Mouse (Mus musculus): ENCODE measurements at regions not wholly inside any gene's neighbourhood (a gene's known extent, or its start where the extent isn't known, plus 50 kb on each side); places are given as distances from the start of the nearest gene placed in this dataset.
"Not testable (repeated sequence)": the region's sequence is repeated elsewhere in the genome, so short reads cannot be mapped to it uniquely, and the experiment has no call there.

DNA sequence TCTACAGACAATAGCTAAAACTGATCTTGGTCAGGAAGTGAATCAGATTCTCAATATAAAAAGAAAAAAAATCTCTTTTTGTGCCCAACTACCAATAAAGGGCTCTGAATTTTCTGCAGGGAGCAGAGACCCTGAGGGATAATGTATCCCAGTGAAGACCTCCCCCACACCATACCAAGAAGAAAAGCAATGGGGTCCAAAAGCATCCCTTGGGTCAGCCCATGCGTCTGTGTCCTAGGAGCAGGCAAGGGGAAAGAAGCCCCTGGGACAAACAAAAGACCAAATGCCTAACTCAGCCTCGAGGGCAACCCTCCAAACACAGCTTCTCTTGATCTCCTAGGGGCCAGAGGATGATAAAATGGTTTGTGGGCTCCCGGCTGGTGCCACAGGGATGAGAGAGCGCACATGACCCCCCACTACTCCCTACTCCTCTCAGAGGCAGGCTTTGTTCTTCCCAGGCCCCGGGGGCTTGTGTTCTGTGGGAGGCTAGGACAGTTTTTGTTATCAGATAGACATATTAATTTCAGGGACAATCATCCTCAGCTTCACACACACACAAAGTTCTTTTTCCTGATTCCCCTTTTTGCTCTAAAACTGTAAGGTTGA lies 172.0 kb upstream of the Slc25a13 start:
- DNase-seq (ENCODE audit: low read depth), result no peak

DNA sequence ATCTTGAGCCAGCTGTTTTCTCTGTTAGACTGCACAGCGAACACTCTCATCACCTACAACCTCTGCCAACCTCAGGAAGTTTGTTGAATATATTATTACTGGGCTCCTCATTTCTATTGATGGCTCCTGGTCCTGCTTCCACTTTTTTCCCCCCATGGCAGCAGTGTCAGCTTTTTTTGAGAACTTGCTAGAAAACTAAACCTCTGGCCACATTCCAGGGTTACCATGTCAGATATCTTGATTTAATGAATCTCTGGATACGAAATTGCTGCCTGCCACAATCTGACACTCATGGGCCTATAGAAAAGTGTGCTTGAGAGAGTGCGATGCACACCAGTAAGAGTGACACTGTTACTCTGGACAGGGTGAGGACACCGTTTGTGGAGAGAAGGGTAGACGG lies 170.6 kb upstream of the Slc25a13 start:
- no peak for DNase-seq (ENCODE audit: low read depth)

DNA sequence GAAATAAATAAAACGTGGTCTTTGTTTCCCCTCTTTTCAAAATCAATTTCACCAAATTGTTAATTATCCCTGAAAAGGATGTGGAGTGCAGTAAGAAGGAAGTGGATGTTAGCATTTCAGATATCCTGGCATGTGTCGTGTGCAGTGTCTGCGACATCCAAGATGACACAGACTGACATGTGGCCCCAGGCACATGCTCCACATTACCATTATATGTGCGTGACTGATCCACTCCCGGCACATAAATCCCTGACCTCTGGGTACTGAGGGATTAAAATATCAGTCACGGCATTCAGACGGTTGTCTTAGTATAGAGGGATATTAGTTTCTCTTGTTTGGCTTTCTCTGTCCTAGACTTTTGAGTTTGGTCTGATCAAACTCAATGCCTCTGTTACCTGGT lies 168.0 kb upstream of the Slc25a13 start:
- DNase-seq (ENCODE audit: low read depth), result no peak

- DNase-seq (ENCODE audit: low read depth), result no peak
Observed at GRCm38 (mm10) chr6:6384441-6384840, 167.5 kb upstream of the Slc25a13 start.

DNA sequence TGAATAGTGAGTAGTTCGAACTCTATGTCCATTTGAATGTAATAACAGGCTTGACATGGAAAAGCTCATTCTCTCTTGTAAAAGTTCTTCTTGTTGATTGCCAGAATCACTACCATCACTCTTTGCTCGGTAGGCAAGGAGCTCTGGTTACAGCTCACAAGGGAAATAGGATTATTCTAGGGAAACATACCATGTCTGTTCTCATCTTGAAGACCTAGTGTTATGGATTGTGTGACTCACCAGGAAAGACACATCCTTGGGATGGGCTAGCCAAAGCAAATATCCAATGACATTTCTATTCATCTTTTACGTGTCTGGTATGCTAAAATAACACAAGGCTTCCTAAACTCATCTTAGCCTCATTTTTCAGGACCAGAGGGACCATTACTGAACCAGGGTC lies 155.4 kb upstream of the Slc25a13 start:
- no peak for DNase-seq (ENCODE audit: low read depth)

GRCm38 (mm10) chr6:6371444-6372093 lies 154.6 kb upstream of the Slc25a13 start:
- no peak for DNase-seq (ENCODE audit: low read depth)

DNA sequence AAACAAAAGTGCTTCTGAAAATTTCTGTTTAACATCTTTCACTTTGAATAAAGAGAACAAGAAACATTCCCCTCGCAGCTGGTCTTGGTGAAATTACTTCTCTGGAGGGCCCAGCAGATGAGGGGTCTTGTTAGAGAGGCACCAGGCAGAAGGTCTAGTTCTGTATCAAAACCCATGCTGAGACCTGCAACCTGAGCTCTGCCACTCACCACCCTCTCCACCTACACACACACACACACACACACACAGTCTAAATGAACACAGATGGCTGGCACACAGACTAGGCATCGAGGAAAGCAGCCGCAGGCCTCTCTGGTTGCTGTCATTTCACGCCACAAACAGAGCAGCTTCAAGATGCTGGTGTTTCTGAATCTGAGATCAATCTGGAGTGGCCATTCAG lies 147.1 kb upstream of the Slc25a13 start:
- no peak for DNase-seq (ENCODE audit: low read depth)

- DNase-seq (ENCODE audit: low read depth), result no peak
Observed at GRCm38 (mm10) chr6:6362678-6363354, 145.8 kb upstream of the Slc25a13 start.

- DNase-seq (ENCODE audit: low read depth), result not testable (repeated sequence)
Observed at GRCm38 (mm10) chr6:6361181-6361580, 144.2 kb upstream of the Slc25a13 start.

DNA sequence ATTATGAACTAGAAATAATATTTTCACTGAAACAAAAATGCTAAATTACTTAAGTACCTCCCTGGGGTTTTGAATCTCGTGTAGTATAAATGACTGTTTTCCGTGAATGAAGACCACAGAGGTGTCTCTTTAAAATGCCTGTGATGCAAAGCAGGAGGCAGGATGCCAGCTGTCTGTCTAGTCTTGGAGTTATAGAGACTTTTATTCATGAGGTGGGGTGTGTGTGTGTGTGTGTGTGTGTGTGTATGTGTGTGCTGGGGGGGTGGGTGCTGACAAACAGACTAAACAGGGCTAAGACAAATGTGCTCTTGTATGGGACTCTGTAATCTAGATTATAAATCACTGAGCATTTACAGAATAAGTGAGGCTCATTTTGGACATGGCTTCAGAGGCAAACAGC lies 140.5 kb upstream of the Slc25a13 start:
- no peak for DNase-seq (ENCODE audit: low read depth)

- no peak for DNase-seq (ENCODE audit: low read depth)
Observed at GRCm38 (mm10) chr6:6356967-6357366, 140.0 kb upstream of the Slc25a13 start.

DNA sequence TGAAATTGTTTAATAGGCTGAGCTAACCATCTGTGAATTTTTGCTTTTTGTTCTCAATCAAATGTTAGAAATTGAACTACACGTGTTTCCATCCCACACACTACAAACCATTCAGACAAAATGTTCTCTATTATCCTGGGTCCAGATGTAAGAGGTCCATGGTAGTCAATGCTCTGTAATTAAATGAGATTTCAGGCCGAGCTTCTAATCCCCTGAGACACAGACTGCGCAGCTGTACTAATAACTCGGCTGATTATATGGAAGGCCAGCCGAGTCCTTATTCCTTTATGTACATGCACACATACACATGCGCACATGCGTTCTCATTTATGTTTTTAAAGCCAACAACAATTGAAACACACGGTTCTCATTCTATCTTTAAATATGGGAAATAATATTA lies 118.3 kb upstream of the Slc25a13 start:
- no peak for DNase-seq (ENCODE audit: low read depth)

DNA sequence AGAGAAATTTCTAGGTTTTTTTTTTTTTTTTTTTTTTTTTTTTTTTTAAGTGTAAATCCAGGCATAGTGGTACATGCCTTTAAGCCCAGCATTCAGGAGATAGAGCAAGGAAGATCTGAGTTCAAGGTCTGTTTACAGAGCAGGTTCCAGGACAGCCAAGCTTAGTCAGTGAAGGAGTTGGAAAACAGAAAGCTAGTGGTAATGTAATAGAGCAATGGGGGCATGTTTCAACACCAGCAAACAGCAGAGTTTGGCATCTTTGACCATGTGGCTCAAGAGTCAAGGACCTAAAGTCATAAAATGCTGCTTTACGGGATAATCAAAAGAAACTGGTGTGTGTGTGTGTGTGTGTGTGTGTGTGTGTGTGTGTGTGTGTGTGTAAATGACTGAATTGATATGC lies 113.3 kb upstream of the Slc25a13 start:
- no peak for DNase-seq (ENCODE audit: low read depth)

GRCm38 (mm10) chr6:6325516-6325915 lies 108.5 kb upstream of the Slc25a13 start:
- no peak for DNase-seq (ENCODE audit: low read depth)

DNA sequence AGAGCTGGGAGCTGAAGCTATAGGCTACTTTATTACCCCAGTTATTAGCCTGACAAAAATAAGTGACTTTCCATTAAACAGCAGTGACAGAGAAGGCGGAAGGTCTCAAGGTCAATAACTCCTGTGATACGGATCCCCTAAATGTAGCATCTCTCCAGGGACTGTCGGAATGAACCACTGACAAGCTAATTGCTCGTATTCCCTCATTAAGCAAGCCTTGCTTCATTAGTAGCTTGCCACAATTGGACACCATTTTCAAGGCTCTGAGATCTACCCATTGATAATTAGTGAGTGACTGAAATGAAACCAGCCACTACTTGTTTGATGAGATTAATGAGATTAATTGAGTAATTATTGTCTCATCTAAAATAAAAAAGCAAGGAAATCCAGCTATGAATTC lies 99.8 kb upstream of the Slc25a13 start:
- no peak for DNase-seq (ENCODE audit: low read depth)

- no peak for DNase-seq (ENCODE audit: low read depth)
Observed at GRCm38 (mm10) chr6:6313171-6313570, 96.2 kb upstream of the Slc25a13 start.

DNA sequence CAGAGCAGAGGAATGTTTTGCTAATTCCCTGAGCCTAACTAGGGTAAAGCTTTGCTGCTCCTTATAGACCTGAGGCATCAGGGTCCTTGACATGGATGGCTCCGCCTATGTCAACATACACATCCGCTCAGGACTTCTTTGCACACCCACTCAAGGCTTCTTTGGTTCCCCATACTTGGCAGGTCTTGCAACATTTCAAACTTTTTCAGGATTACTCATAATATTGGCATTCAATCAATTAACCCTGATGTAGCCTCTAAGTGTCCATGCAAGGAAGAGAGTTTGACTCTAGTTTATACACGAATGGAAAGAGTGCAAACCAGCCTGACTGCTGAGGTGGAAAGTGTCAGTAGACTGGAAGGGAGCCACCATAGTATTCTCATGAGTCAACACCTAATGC lies 93.2 kb upstream of the Slc25a13 start:
- DNase-seq (ENCODE audit: low read depth), result no peak

- DNase-seq (ENCODE audit: low read depth), result no peak
Observed at GRCm38 (mm10) chr6:6307618-6308017, 90.6 kb upstream of the Slc25a13 start.

GRCm38 (mm10) chr6:6303767-6304166 lies 86.8 kb upstream of the Slc25a13 start:
- no peak for DNase-seq (ENCODE audit: low read depth)

- DNase-seq (ENCODE audit: low read depth), result no peak
Observed at GRCm38 (mm10) chr6:6301001-6301510, 84.1 kb upstream of the Slc25a13 start.

DNA sequence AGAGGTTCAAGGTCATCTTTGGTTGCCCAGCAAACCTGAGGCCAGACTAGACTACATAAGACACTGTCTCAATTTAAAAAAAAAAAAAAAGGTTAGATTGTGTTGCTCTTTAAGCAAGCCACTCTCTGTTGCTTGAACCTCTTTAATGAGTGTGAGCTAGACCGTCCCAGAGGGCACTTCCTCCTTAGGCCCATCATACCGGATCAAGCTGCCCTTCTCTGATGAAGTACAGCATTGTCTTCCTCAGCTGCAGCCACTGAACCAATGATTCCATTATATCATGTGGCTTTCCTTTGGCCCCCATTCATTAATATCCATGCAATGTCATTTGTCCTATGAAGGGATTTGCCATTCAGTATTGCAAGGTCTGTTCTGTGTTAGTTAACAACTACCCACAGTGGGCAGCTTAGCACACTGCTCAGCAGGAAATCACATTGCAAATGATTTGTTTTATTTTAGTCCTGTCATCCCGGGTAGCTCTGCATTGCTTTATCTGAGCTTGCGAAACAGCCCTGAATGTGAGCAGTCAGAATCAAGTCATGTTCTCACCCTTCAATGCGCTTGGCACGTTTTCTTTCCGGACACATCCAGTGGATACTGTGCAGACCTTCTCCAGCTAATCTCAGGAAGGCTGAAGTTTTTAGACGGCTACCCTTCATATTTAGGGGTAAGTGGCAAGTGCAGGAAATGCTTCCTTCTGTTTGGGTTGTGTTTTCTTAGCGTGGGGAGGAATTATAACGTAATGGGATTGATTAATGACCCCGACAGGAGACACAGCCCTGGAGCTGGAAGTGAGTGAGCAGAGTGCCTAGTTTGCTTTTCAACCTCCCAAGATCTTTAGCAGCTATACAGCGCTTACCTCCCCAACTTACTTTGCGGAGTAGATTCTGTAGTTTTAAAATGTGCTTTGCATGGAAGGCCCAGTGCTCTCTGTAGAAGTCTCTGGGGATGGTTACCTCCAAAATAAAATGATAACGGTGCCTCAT lies 82.2 kb upstream of the Slc25a13 start:
- no peak for DNase-seq (ENCODE audit: low read depth)

DNA sequence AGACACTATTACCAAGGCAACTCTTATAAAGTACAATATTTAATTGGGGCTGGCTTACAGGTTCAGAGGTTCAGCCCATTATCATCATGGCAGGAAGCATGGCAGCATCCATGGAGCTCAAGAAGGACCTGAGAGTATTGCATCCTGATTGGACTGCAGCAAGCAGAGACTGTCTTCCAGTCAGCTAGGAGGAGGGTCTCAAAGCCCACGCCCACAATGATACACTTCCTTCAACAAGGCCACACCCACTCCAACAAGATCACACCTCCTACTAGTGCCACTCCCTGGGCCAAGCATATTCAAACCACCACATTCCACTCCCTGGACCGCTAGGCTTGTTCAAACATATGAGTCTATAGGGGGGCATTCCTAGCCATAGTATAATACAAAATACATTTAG lies 78.6 kb upstream of the Slc25a13 start:
- DNase-seq (ENCODE audit: low read depth), result not testable (repeated sequence)
